Mouse (Mus musculus): ENCODE measurements around the gene Ptms.

Ptms gene

DNA sequence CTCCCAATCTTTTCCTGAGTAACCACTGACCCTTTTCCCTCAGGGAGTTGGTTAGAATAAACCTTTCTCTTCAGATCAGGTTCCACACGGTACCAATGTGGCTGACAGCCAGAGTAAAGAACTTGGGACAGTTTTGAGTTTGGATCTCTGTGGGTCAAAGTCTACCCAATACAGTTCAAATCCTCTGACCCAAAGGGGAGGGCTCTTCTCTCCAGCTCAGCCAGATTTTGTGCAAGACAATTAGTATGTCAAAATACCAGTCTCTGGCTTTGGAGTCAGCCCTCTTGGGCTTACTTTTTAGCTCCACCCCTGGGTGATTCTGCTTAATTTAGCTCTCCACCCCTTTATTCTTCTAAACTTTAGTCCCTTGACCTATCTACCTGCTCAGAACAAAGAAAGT lies 10.3 kb upstream of the Ptms start:
- no peak for DNase-seq (ENCODE audit: low spot score in 2 of 2)

- no peak for DNase-seq (ENCODE audit: low spot score in 2 of 2)
Measured at GRCm38 (mm10) chr6:124925941-124926340, 6.0 kb upstream of the Ptms start.

DNA sequence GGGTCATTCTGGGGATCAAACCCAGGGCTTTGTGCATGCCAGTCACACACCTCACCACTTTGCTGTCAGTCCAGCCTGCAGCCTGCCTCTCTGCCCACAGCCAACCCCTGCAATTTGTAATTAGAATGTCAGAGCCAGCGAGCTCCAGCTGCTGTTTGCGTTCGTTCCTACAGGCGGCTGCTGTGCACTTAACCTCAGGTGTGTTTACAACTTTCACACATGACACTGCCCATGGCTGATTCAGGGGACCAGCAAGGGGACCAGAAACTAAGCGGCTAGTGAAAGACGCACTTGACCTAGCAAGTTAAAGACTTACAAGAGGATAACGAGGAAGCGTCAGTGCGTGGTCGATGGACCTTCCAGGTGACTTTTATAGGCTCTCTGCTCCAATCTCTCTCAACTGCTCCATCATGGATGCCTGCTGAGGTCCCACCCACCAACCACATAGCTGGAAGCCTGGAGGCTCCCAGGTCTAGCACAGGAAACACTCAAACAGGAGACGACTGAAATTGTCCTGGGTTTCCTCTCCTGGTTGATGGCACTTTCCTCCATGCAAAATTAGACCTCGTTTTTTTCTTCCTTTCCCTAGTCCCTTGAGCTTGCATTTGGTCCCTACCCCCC lies 5.4 kb upstream of the Ptms start:
- DNase-seq (ENCODE audit: low spot score in 2 of 2): no peak

DNA sequence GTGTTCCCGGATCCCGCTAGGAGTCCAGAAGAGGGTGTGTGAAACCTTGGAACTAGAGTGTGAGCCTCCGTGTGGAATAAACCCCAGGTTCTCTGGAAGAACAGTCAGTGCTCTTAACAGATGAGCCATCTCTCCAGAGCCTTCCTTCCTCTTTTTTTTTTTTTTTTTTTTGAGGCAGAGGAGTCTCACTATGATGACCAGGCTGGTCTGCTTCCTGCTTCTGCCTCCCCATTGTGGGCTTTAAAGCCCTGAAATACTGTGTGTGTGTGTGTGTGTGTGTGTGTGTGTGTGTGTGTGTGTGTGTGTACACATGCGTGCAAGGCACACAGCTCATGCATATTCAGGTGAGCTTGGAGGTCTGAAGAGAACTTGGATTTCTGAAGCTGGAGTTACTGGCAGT lies 1.6 kb upstream of the Ptms start:
- DNase-seq (ENCODE audit: low spot score in 2 of 2): peak in 1 of 2 experiments; percentile 41

DNA sequence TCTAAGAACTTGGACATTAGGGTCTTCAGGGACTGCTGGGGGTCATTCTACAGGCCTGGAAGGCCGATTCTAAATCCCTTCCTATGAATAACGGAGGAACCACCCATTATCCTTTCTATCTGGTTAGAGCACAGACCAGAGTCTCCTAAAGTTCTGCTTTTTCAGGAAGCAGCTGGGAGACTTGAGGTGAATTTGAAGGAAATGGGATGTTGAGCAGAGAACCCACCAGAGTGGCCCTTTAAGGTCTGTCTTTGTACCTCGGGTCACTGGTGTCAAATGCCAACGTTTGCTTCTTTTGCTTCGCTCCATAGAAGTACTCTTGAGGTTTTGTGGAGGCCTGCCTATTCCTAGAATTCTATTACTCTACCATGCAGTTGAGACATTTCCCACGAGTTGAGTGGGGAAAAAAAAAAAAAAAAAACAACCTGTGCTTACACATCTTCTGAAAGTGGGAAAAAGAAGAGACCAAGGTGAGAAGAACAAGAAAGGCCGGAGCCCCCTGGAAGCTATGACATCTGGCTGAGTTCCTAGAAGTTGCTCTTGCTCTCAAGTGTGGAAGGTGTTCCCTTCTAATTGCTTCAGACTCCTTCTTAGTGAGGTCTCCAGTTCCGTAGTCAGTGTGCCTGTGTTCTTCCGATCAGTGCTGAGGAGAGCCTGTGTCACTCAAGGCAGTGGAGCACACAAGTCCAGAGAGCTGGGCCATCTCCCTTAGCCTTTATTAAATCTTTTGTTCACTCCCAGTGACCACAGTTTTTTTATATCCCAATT lies 599 bp upstream of the Ptms start:
- no peak for DNase-seq (ENCODE audit: low spot score in 2 of 2)

DNA sequence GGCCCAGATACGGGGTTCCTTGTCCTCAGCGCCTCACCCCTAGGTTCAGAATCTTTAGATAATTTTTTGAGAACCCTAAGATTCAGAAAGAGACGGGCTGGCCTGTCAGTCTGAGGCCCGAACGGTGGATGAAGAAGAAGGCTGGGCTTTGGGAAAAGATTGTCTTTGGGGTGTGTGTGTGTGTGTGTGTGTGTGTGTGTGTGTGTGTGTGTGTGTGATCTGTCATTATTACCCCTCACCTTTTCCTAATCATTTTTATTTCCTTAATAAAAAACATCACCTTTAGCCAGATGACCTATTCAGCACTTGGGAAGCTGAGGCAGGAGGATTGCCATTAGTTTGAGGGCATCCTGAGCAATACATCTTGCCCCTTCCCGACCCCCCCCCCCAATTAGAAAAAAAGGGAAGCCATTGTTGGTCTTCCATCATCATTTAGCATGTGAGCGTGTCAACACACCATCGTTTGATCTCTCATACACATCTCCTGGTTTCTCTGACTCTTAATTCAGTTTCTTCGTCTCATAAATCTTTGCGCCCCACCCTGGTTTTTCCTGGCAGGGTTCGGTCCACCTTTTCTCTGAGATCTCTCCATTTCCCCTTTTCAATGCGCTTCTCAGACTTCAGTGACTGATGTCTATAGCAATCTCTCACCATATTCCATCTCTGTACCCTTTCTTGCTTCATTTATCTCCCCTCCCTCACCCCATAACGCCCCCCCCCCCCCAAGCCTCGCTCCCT lies 844 bp downstream of the Ptms start:
- DNase-seq (ENCODE audit: low spot score in 2 of 2): no peak

GRCm38 (mm10) chr6:124918331-124918690 lies 1.6 kb downstream of the Ptms start:
- no peak for DNase-seq (ENCODE audit: low spot score in 2 of 2)

DNA sequence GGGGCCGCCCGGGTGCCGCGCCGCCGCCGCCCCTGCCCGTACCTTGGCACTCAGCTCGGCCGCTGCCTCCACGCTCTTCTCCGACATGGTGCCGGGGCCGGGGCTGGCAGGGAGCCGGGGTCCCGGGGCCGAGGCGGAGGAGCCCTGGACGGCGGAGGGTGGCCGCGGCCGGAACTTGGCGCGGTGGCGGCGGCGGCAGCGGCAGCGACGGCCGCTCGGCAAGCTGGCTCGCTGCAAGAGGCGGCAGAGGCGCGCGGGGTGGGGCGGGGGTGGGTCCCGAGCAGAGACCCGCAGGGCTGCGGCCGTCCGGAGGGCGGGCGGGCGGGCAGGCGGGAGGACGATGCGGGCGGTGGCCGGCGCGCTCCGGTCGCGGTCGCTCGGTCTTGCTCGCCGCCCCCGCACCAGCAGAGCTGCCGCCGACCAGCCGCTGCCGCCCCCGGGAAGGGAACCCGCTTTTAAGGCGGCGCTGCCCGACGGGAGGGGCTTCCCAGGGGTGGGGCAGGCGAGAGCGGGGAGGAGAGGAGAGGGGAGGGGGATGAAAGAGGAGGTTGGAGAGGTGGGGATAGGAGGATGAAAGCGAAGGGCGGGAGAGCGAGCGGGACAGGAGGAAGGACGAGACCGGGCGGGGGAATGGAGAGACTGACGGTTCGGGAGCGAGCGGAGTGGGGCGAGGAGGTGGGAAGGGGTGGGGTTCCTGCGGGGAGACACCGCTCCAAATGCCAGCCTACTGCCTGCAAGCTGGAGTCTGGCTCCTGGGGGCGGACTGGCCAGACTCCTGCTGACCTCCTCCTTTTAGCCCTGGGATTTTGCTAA lies 2.2 kb downstream of the Ptms start:
- DNase-seq (ENCODE audit: low spot score in 2 of 2): peak; percentile 58 to 70

- peak; percentile 85 to 86 for DNase-seq (ENCODE audit: low spot score in 2 of 2)
Measured at GRCm38 (mm10) chr6:124916695-124917517, 3.0 kb downstream of the Ptms start.

DNA sequence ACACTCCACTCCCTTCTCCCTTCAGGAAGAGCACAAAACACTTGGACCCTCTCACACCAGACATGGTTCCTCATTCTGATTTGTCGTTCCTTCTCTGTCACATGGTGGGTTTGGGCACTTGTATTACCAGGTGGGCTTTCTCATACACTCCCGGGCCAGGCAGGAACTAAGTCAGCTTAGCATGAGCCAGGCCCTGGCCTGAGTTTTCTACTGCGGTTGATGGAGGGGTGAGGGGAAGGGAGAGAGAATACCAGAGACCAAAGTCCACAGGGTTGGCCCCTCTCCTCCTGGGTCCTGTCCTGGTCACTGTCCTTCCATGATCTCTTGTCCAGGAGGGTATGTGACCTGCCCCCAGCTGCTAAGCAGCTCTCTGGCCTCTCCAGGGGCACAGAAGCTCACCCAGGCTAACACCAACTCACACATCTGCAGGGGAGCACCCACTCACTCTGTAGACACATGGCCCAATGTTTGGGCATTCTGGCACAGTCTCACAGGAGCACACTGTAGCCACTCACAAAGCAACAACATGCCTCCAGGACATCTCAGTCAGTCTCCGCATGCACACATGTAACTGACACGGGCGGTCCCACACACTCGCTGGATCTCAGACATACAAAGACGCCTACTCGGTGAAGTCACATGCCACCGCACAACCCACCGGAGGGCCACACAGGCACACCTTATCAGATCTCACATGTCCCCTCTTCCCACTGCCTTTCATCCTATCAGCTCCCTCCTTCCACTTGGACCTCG lies 3.8 kb downstream of the Ptms start:
- DNase-seq (ENCODE audit: low spot score in 2 of 2): no peak

DNA sequence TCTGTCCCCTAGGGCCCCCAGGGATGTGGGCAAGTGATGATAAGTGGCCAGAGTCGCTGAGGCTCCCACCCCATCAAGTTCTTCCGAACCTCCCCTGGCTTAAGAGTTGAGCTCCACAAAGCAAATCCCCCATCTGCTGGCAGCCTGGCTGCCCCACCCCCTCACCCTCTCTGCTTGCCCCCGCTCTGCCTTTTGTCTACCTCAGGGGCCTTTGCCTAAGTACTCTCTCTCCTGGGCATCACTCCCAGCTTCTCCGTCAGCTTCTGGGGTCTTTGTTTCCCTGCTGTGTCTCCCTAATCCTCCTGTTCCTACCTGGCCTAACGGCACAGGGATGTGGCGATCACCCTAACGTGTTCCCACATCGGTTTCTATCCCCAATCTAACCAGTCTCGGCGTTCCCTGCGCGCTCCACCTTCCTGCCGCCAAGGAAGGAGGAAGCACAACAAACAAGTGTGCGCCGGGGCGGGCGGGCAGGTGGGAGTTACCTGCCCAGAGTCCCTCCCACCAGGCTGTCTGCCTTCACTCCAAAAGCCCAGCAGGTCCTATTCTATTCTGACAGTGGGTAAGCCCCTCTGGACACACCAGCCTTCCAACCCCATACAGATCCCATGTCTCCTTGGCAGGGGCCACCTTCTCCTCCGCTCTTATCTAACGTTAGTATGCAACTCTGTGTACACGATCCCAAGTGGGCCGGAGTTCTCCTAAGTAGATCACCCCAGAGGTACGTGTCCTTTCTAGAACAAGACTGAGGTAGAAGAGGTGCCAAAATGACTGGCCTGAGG lies 4.6 kb downstream of the Ptms start:
- DNase-seq (ENCODE audit: low spot score in 2 of 2): no peak

DNA sequence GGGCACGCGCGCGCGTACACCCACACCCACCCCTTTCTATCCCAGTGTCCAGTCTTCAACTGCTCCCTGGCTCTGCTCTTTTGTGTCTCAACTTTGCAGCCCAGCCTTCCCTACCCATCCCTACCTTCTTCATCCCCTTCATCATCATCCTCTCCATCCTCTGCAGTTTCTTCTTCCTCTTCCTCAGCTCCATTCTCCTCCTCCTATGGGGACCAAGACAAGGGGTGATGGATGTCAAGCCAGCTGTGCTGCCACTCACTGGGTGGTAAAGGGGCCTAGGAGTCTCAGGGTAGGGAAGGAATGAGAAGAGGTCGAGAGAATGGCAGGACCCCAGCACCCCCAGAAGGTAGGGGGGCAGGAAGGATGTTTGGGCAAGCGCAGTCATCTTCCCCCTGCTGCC lies 5.4 kb downstream of the Ptms start:
- no peak for DNase-seq (ENCODE audit: low spot score in 2 of 2)

DNA sequence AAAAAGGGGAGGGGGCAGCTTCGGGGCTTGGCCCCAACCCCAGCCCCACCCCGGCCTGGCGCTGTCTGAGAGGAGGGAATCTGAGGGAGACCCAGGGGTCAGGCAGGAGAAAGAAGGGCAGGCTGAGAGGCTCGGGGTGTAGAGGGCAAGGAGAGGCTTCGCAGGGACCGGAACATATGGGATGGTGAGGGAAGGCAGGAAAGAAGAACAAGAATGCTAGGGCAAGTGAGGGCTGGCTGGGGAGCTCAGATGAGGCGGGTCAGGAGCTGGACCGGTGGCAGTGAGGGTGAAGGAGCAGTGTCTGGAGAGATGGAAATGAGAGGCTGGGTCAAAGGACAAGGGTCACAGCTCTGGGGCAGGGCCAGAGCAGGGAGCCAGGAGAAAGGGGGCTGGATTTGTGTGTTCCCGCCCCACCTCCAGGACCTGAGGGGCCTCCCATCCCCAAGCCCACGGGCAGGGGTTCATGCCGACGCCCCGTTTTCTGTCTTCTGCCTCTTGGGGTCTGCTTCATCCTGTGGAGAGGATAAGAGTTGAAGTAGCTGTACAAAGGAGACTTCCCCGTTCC lies 6.1 kb downstream of the Ptms start:
- no peak for DNase-seq (ENCODE audit: low spot score in 2 of 2)

- no peak for DNase-seq (ENCODE audit: low spot score in 2 of 2)
Measured at GRCm38 (mm10) chr6:124913214-124913613, 6.7 kb downstream of the Ptms start.

DNA sequence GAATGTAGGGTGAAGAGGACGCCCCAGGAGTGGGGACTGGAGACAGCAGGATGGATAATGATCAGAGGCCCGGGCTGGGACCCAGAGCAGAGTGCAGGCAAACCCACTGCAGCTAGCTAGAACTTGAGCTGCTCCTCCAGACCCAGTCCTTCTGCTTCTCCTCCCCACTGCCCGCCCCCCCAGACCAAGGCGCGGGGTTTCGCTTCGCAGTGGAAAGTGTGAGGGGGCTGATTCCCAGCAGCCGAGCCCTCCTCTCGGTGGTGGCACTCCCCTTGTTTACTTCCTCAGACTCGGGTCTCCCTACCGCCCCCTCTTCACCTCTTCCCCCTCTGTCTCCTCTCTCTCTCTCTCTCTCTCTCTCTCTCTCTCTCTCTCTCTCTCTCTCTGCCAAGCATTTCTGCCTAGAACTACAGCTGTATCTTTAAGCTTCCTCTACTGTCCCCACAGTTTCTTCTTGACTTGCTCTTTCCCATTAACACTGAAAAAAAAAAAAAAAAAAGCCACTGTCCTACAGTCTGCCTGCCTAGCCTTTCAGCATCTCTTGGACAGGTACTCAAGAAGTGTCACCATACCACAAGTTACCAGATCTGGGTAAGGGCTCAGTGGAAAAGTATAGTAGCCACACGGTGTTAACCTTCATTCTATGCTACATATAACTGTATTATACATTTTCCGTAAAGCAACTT lies 8.2 kb downstream of the Ptms start, which contains the start of gene Lag3:
Lag3 (minus strand) TSS at position 173 of the 686 bp plus-strand sequence.
- DNase-seq (ENCODE audit: low spot score in 2 of 2): peak in 1 of 2 experiments; percentile 30

GRCm38 (mm10) chr6:124910032-124910431 lies 9.9 kb downstream of the Ptms start:
- DNase-seq (ENCODE audit: low spot score in 2 of 2): no peak

DNA sequence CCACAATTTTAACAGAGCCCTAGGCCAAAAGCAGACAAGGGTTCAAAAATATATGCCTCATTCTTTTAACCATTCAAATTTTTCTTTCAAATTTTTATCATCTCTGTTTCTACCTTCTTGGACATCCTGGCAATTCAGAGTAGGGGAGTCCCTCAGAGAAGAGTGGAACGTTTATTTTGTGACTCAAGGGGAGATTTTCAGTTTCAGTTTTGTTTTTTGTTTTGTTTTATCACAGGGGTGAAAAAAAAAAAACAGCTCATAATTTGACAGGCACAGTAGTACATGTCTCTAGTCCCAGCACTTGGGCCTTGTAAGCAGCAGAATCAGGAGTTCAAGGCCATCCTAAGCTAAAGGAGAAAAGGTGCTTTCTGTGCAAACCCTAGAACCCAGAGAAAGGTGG lies 12.1 kb downstream of the Ptms start:
- DNase-seq (ENCODE audit: low spot score in 2 of 2): no peak

DNA sequence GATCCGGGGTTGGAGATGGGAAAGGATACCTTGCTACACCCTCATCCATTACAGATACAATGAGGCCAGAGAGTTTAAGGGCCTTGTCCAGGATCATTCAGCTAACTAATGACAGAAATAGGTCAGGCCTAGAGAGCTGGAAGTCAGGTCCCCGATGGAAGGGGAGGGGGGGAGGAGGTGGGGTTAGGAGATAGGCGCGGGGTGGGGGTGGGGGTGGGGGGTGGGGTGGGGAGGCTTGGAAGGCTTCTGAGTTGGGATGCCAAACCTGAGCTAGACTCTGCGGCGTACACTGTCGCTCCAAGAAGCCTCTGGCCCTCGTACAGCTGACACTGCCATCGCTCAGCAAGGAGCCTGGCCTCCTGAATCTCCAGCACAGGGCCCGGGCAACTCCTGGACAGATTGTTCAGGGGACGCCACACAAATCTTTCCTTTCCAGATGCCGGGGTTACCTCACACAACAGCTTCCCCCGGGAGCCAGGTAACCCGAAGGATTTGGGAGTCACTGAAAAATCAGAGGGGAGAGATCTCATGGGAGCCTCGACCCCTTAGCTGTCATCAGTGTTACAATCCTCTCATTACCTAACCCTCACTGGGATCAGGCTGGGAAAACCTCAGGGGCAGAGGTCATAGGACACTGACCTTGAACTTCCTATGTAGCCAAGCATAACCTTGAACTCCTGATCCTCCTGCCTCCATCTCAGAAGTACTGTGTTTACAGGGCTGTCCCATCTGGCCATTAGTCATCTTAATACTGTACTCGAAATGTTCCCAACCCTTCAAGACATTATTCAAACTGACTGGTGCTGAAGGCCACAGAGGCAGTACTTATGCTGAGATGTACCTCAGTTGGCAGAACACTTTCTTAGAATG lies 14.7 kb downstream of the Ptms start:
- no peak for DNase-seq (ENCODE audit: low spot score in 2 of 2)

Data from spleen, postnatal 36 days (tissue).